Mouse (Mus musculus) mesoderm, embryonic 11.5 days (tissue): Measurements from ENCODE around the gene Hcrtr1.

Experiments used
- DNase-seq: peaks from one replicate; pipeline ENCODE4 v3.0.0-alpha.2; 2012; ENCODE audit warnings: low read depth, low spot score

Hcrtr1 gene

GRCm38 (mm10) chr4:130139214-130139492, at the start of gene Hcrtr1:
Gene Hcrtr1 (minus strand): TSS chr4:130139359.
- DNase-seq: peak; percentile 24

DNA sequence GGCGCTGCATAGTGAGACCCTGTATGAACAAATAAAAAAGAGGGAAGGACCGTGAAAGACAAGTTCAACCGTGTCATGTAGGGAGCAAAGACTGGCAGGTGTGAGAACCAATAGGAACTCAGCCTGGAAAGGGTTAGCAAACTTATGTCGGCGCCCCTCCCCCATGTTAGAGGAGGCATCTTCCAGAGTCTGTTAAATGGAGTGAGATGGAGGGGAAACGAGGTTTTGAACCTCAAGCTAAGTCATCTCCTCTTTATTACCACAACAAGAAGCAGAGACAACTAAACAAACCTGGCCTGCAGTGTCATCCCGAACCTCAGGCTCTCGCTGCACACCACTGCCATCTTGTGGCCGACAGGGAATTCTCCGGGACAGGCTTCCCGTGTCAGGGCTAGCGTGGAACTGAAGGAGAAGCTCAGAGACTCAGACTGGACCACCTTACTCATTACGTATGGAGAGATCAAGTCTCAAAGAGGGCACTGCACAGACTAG, 49.7 kb upstream of the Hcrtr1 start:
- peak; percentile 90 for DNase-seq

GRCm38 (mm10) chr4:130186891-130187290, 47.7 kb upstream of the Hcrtr1 start:
- DNase-seq: no peak

DNA sequence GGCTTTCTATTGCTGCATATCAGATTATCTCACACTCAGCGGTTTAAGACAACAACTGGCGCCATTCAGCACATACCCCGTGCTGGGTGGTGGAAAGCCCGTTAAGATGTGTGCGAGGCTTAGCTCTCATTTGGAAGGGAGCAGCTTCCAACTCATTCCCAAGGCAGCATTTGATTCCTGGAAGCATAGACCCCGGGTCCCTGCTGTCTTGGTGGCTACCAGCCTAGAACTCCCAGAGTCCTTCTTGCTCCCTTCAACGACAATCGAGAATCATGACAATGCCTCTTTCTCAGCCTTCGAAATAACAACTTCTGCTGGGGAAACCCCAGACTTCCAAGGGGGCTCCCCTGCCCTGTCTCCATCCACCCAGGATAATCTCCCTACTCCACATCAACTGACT, 47.3 kb upstream of the Hcrtr1 start:
- DNase-seq: no peak

DNA sequence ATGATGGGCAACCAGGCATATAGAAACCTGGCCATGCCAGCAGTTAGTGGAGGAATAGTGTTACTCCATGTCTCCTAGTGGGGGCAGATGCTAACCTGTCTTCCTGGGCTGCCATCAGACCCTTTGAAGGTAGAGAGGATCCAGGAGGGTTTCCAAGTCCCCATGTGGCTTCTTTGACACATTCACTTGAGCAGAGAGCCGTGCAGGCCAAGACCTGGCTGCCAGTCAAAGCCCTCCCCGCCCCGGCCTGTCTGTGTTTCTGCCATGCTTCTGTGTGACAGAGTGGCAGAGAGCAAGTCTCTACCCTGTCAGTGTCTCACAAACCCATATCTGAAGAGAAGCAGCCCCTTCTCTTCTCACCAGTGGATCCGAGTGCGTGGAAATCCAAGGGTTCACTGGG, 44.7 kb upstream of the Hcrtr1 start:
- DNase-seq: no peak

DNA sequence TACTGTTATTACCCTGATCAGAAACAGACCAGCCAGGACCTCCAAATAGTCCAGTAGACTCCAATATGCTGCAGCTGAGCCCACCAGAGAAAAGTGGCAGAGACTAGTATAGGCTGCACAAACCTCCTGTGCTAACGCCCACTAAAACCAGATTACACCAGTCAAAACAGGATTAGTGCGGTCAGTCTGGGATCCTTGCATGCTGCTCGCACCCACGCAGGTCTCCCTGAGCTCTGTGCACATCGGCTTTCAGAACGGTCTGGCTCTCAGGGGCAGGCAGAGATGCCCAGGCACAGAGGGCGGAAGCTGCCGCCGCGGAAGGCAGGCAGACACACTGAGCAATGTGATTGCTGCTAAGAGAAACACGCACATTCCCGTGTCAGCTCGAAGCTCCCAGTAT, 43.9 kb upstream of the Hcrtr1 start:
- no peak for DNase-seq

DNA sequence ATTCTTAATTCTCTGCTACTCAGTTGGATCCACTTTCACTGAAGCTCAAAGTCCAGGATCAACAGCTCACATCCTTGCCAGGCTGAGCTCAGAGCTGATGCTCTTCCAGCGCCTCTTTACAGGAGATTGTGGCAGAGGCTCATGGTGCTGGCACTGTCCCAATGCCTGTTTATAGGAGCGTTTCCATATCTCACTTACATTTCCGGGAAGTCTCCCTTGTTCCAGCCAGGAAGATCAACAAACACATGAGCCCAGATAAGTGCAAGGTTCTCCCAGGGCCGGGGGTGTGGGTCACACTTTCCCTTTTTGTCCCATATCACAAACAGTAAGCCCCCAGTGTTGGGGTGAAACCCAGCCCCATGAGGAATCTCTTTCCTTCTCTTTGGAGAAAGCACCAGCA, 42.7 kb upstream of the Hcrtr1 start:
- no peak for DNase-seq

DNA sequence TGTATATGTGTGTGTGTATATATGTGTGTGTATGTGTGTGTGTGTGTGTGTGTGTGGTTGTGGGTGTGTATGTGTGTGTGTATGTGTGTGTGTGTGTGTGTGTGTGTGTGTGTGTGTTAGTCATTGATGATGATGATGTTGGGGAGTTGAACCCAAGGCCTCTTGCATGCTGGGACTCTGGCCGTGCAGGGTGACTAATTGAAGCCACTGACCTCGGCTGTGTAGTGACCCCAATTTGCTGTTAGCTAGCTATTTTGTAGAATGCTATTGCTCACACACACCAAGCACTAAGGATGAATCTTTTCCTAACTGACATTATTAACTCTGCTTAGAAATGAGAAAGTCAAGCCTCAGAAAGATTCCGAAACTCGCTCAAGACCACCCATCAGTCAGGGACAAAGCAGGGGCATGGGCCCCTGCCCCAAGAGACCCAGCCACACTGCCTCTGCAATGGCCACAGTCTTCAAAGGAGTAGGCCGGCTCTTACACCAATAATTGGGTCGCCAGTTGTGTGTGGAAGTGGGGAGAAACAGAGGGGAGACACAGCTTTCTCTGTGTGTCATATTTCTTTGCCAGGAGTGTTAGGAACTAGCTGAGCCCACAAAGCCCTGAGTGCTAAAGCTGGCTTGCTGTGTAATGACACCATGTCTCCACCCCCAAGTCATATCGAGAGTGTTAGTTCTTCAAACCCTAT, 41.9 kb upstream of the Hcrtr1 start:
- no peak for DNase-seq

- no peak for DNase-seq
Observed at GRCm38 (mm10) chr4:130179876-130180275, 40.7 kb upstream of the Hcrtr1 start.

DNA sequence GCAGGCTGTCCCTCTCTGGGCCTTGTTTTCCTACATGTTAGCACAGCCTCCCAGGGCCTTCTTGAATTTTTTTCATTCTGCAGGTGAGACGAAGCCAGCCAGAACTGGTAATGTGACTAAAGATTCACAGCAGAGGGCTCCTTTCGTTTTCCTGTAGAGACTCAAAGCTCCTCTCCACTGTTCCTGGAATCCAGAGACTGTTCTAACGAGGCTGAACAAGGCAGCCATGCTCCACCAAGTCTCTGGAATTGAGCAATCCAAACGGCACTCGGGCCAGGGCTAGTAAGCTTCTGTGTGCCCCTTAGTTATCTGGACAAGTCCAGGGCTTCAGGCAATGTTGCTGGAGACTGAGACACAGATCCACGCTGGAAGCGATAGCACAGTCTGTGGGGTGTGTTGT, 38.4 kb upstream of the Hcrtr1 start:
- no peak for DNase-seq

- DNase-seq: no peak
Observed at GRCm38 (mm10) chr4:130177087-130177486, 37.9 kb upstream of the Hcrtr1 start.

- DNase-seq: no peak
Observed at GRCm38 (mm10) chr4:130176156-130176720, 37.1 kb upstream of the Hcrtr1 start.

DNA sequence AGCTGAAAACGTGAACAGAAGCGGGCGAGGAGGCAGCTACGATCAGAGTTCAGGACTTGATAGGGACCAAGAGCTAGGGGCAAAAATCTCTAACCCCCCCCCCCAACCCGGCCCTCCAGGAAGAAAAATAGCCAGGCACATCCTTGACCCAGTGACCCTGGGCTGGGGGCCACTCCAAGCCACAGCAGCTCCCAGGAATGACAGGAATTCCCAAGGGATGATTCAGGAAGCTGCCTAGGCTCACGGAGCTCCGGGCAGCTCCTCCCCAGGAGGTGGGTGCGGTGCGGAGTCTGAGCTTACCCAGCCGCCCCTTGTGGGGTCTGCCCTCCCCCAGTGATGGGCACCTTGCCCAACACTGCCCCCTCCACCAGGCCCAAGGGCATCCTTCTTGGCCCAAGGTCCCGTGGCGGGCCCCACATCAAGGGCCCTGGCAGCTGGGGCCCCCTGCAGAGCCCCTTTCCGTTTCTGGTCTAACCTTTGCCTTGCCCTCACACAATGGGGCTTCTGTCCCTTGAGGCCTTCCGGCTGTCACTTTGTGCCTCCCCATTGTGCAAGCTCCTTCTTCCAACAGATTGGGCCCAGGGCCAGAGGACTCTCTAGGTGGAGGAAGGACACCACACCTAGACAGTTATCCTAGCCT, 36.0 kb upstream of the Hcrtr1 start, which contains the start of gene Tinagl1:
Gene Tinagl1, minus strand, starts transcription at position 51 of the 640 bp plus-strand sequence.
- DNase-seq: no peak

DNA sequence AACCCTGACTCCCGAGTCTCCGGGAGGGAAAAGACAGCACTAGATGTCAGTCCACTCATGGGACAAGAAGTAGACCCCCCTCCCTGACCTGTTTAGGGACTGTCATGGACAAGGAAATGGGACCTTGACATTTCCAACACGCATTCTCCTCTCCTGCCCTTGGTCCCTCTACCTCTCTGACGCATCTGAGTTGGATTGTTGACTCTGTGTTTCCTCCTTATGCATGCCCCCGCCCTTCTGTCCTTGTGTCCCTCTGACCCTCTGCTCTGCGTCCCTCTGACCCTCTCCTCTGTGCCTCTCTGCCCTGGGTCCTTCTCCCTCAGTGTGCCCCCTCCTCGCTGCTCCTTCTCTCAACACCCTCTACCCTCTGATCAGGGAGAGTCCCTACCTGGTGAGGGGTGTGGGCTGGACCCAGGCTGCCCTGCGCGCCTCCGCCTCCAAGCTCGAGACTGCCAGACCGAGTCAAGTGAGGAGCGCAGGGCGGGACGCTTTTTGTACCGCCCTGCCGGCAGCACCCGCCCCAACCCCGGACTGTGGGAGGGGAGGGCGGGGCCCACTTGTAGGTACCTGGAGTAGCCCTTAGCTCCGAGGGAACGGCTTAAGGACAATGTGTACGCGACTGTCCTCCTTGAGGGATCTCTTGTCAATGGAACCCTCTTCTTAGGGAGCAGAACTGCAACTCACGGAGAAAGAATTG, 35.3 kb upstream of the Hcrtr1 start:
- DNase-seq: no peak

DNA sequence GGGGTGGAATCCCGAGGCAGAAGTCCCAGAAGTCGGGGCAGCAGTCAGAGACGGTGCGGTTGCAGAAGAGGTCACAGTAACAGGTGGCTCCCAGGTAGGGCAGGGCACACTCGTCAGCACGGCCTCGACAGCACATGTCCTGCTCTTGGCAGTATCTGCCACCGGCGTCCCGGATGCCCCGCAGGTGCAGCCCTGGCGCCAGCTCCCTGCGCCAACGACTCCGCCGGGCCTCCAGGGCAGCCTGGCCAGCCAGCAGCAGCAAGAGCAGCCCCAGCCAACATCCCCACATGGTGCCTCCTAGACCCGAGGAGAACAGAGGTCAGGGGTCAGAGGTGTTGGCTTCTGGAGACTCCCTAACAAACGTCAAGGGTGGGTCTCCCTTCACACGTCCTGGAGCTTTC, 34.8 kb upstream of the Hcrtr1 start:
- DNase-seq: no peak

DNA sequence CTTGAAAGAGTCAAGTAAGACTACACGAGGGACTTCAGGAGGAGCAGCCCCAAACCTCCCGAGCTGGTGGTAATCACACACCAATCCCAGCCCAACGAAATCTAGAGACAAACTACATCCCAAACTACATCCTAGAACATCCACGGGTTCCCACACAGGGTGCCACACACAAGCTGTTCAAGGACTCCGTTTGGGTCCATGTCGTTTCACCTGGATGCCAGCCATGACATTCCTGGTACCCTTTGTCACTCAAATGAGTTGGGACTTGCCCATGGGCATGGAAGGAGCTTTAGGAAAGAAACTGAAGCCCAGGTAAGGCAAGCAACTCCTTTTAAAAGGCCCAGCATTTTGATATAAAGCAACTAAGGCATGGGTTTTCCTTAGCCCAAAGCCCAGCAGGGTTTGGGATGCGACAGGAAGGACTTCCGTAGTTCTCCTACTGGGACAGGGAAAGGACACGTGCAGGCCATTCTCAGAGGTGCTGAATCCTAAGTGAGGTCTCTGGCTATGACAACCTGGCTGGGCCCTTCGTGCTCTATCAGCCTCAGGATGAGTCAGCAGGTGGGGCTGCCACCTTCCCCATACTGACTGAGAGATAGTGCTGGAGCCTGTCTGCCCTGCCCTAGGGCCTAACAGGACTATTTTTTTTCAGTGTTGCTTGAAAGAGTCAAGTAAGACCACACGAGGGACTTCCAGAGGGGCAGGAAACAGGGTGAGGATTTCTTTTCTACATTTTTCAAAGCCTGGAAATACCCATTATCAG, 34.1 kb upstream of the Hcrtr1 start:
- no peak for DNase-seq

GRCm38 (mm10) chr4:130171951-130172765, 33.0 kb upstream of the Hcrtr1 start:
- no peak for DNase-seq

DNA sequence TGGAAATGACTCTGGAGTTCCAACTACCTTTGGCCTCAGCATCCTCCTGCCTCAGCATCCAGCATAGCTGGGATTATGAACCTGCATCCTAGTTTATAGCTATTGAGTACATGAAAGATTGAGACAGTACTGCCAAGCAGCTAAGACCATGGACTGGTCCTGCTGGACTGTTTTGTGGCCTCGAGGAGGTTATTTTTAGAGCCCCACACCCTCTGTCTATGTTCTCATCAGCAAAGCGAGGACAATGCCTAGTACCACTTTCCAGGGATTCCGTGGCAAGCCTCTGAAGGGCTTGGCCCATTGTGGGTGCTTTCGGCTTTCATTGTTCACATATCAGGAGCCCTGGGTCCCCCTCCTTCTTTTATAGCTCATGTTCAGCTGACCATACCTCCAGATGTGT, 31.2 kb upstream of the Hcrtr1 start:
- DNase-seq: no peak

GRCm38 (mm10) chr4:130169411-130169971, 30.3 kb upstream of the Hcrtr1 start:
- no peak for DNase-seq
